Mouse (Mus musculus) heart, embryonic 16.5 days (tissue): ENCODE measurements around the gene Cadm2. TPM values are rescaled to one million over a fixed set of nuclear protein-coding genes. Genes with fewer than 3 reads are reported as not detected.

Source experiments
- ATAC-seq: fragments of 200-750 bp; cut with Nextera tagmentation; replicated peaks from 2 replicates; pipeline ENCODE4 v1.8.0; 2017; ENCODE audit warnings: moderate number of reproducible peaks; ENCODE audit not compliant: insufficient read depth, low FRiP score; ENCODE audit errors: extremely low read depth
- H3K27ac ChIP-seq: fragments of 300-500 bp; sonication (generic); 2 replicates; pipeline ENCODE4 v1.5.1; 2014; ENCODE audit warnings: mild to moderate bottlenecking, low read length, control low read depth, moderate library complexity
- H3K27me3 ChIP-seq: fragments of 300-500 bp; sonication (generic); 2 replicates; pipeline ENCODE4 v1.6.1; 2014; ENCODE audit warnings: low read length, mixed read lengths; ENCODE audit not compliant: control insufficient read depth, insufficient read depth
- H3K36me3 ChIP-seq: fragments of 300-500 bp; sonication (generic); 2 replicates; pipeline ENCODE4 v1.6.1; 2014; ENCODE audit not compliant: control insufficient read depth, insufficient read depth
- H3K4me1 ChIP-seq: fragments of 300-500 bp; sonication (generic); 2 replicates; pipeline ENCODE4 v1.6.1; 2014; ENCODE audit warnings: low read length, mixed read lengths; ENCODE audit not compliant: control insufficient read depth, insufficient read depth
- H3K4me2 ChIP-seq: fragments of 300-500 bp; sonication (generic); 2 replicates; pipeline ENCODE4 v1.6.1; 2014; ENCODE audit warnings: low read depth, mild to moderate bottlenecking, control low read depth, low read length
- H3K4me3 ChIP-seq: fragments of 300-500 bp; sonication (generic); 2 replicates; pipeline ENCODE4 v1.5.1; 2014; ENCODE audit warnings: mild to moderate bottlenecking, control low read depth, low read length
- H3K9ac ChIP-seq: fragments of 300-500 bp; sonication (generic); 2 replicates; pipeline ENCODE4 v1.6.1; 2014; ENCODE audit warnings: low read length, control low read depth
- H3K9me3 ChIP-seq: fragments of 300-500 bp; sonication (generic); replicated peaks from 2 replicates; pipeline ENCODE4 v1.6.1; 2016; ENCODE audit warnings: low read length; ENCODE audit not compliant: control insufficient read depth
- WGBS: fragments of 180-500 bp; shearing (Covaris S2); extraction: QIAGEN DNeasy Blood & Tissue Kit; methylation state at CpG from one replicate; pipeline ENCODE4 v1.1.7; 2014; 5-methylcytosine and 5-hydroxymethylcytosine counted together
- polyA plus RNA-seq: library from polyadenylated mRNA; unstranded; fragments of >200 nt; fragmentation: Nextera tagmentation; extraction: Ambion mirVana; gene quantifications from 2 replicates; pipeline ENCODE4 v1.2.1, GENCODE M21; 2015

Gene Cadm2
- polyA plus RNA-seq, 1 experiment from 2014 or later, result 0.20 TPM

DNA sequence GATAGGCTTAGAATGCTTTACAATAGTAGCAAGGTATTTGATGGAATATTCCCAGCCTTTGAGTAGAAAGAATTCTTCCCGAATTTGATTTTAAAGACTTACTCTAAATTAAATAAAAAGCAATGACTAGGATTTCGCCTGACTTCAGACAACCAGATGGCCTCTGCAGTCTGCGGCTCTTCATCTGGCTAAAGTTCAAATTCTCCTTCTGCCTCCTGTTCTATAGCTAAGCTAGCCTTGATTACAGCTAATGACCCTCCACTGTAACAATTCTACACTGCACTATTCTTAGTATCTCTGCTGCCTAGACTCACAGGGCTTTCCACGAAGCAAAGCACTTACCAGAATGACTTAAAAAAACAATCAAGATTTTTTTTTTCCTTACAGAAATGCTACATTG is 495.9 kb downstream of the Cadm2 start:
- no peak overlapping the region for H3K4me2 ChIP-seq
- ATAC-seq, result no peak
- H3K36me3 ChIP-seq, result no peaks in the 10 kb centered on the region
- no peak overlapping the region for H3K4me3 ChIP-seq
- no peak overlapping the region for H3K9ac ChIP-seq
- no peaks in the 10 kb centered on the region for H3K4me1 ChIP-seq
- WGBS, result 50% methylated on average over 4 of the region's 4 CpGs
- no peaks in the 10 kb centered on the region for H3K27me3 ChIP-seq
- no peaks in the 10 kb centered on the region for H3K9me3 ChIP-seq
- no peak overlapping the region for H3K27ac ChIP-seq

DNA sequence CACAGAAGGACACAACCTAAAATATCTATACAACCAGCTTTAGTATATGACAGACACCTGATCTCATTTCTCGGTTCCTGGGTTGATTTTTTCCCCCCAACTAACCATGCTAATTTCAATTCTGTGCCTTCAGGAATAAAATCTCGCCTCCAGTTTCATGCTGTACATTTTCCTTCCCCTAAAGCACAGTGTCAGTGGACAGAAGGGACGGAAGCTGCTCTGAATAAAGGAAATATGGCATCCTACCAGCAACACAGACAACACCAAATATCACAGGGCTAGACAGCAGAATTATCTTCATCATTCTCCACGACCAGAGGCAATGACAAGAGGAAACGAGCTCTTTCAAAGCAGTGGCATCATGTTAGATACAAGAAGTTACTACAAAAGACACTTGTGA is 498.2 kb downstream of the Cadm2 start:
- ATAC-seq, result no peak
- Histone ChIP-seq H3K27ac (no peak overlapping the region), H3K36me3 (no peaks in the 10 kb centered on the region), H3K9ac (no peak overlapping the region), H3K4me2 (no peak overlapping the region), H3K27me3 (no peaks in the 10 kb centered on the region), H3K9me3 (no peaks in the 10 kb centered on the region), H3K4me1 (no peaks in the 10 kb centered on the region), H3K4me3 (no peak overlapping the region)
- WGBS, result 57% methylated on average over 5 of the region's 5 CpGs

- H3K27me3 ChIP-seq, result no peaks in the 10 kb centered on the region
- no peaks in the 10 kb centered on the region for H3K36me3 ChIP-seq
- 87% methylated on average over 3 of the region's 3 CpGs for WGBS
- H3K9me3 ChIP-seq, result no peaks in the 10 kb centered on the region
- ATAC-seq, result no peak
- no peak overlapping the region for H3K27ac ChIP-seq
- no peak overlapping the region for H3K4me3 ChIP-seq
- H3K4me1 ChIP-seq, result no peaks in the 10 kb centered on the region
- H3K9ac ChIP-seq, result no peak overlapping the region
- H3K4me2 ChIP-seq, result no peak overlapping the region
These were observed 498.9 kb downstream of the Cadm2 start for GRCm38 (mm10) chr16:67121781-67122180.

GRCm38 (mm10) chr16:67106478-67107061 is 514.1 kb downstream of the Cadm2 start:
- H3K9ac ChIP-seq, result no peak overlapping the region
- H3K9me3 ChIP-seq, result no peaks in the 10 kb centered on the region
- no peaks in the 10 kb centered on the region for H3K36me3 ChIP-seq
- H3K27me3 ChIP-seq, result no peaks in the 10 kb centered on the region
- H3K27ac ChIP-seq, result no peak overlapping the region
- H3K4me3 ChIP-seq, result no peak overlapping the region
- H3K4me1 ChIP-seq, result no peaks in the 10 kb centered on the region
- no peak for ATAC-seq
- WGBS, result 41% methylated on average over 8 of the region's 8 CpGs
- H3K4me2 ChIP-seq, result no peak overlapping the region

DNA sequence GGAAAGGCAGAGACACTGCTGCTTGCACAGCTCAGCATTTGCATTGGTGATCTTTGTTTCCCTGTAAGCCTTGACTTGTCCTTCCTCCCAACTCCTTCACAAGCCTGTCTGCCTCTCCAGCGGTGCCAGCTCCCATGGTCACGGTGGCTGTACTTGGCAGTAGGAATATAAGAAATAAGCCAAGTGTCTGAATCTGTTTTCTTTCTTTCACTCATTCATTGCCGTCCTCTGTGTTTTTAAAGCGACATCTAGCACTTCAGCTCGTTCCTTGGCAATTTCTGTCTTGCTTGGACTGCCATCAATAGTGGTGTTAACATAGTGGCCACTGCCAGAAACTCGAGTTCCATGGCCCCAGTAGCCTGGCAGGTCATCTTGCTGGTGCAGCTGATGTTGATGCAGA is 524.0 kb downstream of the Cadm2 start:
- no peak overlapping the region for H3K4me2 ChIP-seq
- no peak overlapping the region for H3K9ac ChIP-seq
- H3K4me1 ChIP-seq, result no peaks in the 10 kb centered on the region
- no peak for ATAC-seq
- no peak overlapping the region for H3K4me3 ChIP-seq
- H3K27me3 ChIP-seq, result no peaks in the 10 kb centered on the region
- 51% methylated on average over 6 of the region's 6 CpGs for WGBS
- no peaks in the 10 kb centered on the region for H3K36me3 ChIP-seq
- no peaks in the 10 kb centered on the region for H3K9me3 ChIP-seq
- H3K27ac ChIP-seq, result no peak overlapping the region

- H3K36me3 ChIP-seq, result no peaks in the 10 kb centered on the region
- no peaks in the 10 kb centered on the region for H3K9me3 ChIP-seq
- no peak for ATAC-seq
- no peaks in the 10 kb centered on the region for H3K27me3 ChIP-seq
- H3K4me1 ChIP-seq, result no peaks in the 10 kb centered on the region
- H3K4me3 ChIP-seq, result no peak overlapping the region
- whole genome bisulfite sequencing, result 73% methylated on average over 4 of the region's 4 CpGs
- no peak overlapping the region for H3K4me2 ChIP-seq
- no peak overlapping the region for H3K9ac ChIP-seq
- no peak overlapping the region for H3K27ac ChIP-seq
These were observed 524.8 kb downstream of the Cadm2 start for GRCm38 (mm10) chr16:67095916-67096315.

GRCm38 (mm10) chr16:67089747-67090146 is 531.0 kb downstream of the Cadm2 start:
- no peaks in the 10 kb centered on the region for H3K27me3 ChIP-seq
- H3K4me1 ChIP-seq, result no peaks in the 10 kb centered on the region
- H3K4me2 ChIP-seq, result no peak overlapping the region
- H3K36me3 ChIP-seq, result no peaks in the 10 kb centered on the region
- no peaks in the 10 kb centered on the region for H3K9me3 ChIP-seq
- H3K9ac ChIP-seq, result no peak overlapping the region
- no peak overlapping the region for H3K4me3 ChIP-seq
- no peak overlapping the region for H3K27ac ChIP-seq
- ATAC-seq, result no peak
- WGBS, result 61% methylated on average over 3 of the region's 3 CpGs

DNA sequence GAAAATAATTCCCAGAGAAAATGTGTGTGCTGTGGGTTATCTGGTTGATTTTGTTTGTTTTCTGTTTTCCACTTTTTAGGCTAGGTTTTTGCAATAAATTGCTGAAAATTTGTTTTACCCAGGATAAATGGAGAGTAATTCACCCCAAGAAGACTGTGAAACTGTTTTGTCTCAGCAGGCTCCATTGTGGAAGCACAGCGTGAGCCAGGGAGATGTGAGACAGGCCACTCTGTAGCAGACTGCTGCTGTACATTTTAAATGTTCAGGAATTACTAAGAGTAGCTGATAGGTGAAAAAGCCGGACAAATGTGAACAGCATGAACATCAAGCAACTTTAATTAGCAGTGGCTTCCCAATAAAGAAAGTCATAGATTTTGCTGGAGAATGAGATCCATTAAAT is 541.4 kb downstream of the Cadm2 start:
- H3K4me1 ChIP-seq, result no peaks in the 10 kb centered on the region
- no peaks in the 10 kb centered on the region for H3K27me3 ChIP-seq
- 77% methylated on average over 2 of the region's 2 CpGs for WGBS

GRCm38 (mm10) chr16:67076169-67076895 is 544.4 kb downstream of the Cadm2 start:
- H3K27ac ChIP-seq, result no peak overlapping the region
- ATAC-seq, result no peak

More for the DNA sequence above, 541.4 kb downstream of the Cadm2 start:
- Histone ChIP-seq H3K9me3 (no peaks in the 10 kb centered on the region), H3K9ac (no peak overlapping the region), H3K4me3 (no peak overlapping the region), H3K4me2 (no peak overlapping the region), H3K27ac (no peak overlapping the region), H3K36me3 (no peaks in the 10 kb centered on the region)
- ATAC-seq, result no peak

More at GRCm38 (mm10) chr16:67076169-67076895, 544.4 kb downstream of the Cadm2 start:
- H3K36me3 ChIP-seq, result no peaks in the 10 kb centered on the region
- H3K27me3 ChIP-seq, result no peaks in the 10 kb centered on the region
- no peaks in the 10 kb centered on the region for H3K9me3 ChIP-seq
- no peak overlapping the region for H3K4me3 ChIP-seq
- no peak overlapping the region for H3K9ac ChIP-seq
- no peak overlapping the region for H3K4me2 ChIP-seq
- no peaks in the 10 kb centered on the region for H3K4me1 ChIP-seq
- WGBS, result 77% methylated on average over 7 of the region's 7 CpGs
